Mouse (Mus musculus) cortical plate, adult 2 months (tissue): ENCODE results near the gene Tmem176b.

Source experiments
- CTCF ChIP-seq: fragments of 200-500 bp; IDR thresholded peaks from 2 replicates; pipeline ENCODE4 v1.5.1; 2011; ENCODE audit warnings: mild to moderate bottlenecking, control low read depth, low read length; ENCODE audit not compliant: insufficient read depth; ENCODE audit errors: extremely low read depth
- POLR2A ChIP-seq: fragments of 200-500 bp; IDR thresholded peaks from 2 replicates; pipeline ENCODE4 v1.6.1; 2011; ENCODE audit warnings: mild to moderate bottlenecking, low read length, control low read depth; ENCODE audit not compliant: insufficient read depth; ENCODE audit errors: extremely low read depth

- TF ChIP-seq CTCF: no peak
- no peak for TF ChIP-seq POLR2A
Measured at GRCm38 (mm10) chr6:48837516-48837915, 3.8 kb downstream of the Tmem176b start.
